Mouse (Mus musculus) gastrocnemius, postnatal 14 days (tissue): Measurements from ENCODE around the gene Tmem123. TPM values are rescaled to one million over a fixed set of nuclear protein-coding genes. Genes with fewer than 3 reads are reported as not detected.

Source experiments
- DNase-seq: peaks from one replicate; pipeline ENCODE4 v3.0.0; 2021; ENCODE audit warnings: mixed read lengths
- intact Hi-C: fragments of 180-260 bp; cut with DNase I; formaldehyde crosslinking; loops from one replicate; pipeline ENCODE4 v1.15.1; 2025; ENCODE audit warnings: low total_unique reads
- total RNA-seq, 2 experiments: library from RNA; stranded (reverse); gene quantifications; 2 replicates each; pipeline ENCODE4 v1.2.3; 2021

Gene Tmem123
- total RNA-seq, 2 experiments from 2014 or later, result 23.1 to 26.7 TPM

GRCm38 (mm10) chr9:7772773-7773454 is 9.1 kb downstream of the Tmem123 start:
- intact Hi-C loops, result no loop called here
- no peak for DNase-seq

DNA sequence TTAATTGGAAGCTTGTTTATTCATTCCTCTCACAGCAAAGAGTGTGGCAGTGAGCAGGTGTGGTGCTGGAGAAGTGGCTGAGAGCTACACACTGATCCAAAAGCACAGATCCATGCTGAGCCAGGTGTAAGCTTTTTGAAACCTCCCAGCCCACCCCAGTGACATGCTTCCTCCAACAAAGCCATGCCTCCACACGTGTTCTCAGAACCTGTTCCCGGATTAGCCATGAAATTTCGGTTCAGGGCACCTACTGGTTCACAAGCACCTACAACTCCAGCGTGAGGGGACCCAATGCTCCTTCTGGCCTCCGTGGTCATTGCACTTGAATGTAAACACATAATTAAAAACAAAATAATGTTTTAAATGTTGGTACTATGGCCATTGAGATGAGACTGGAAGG is 9.8 kb downstream of the Tmem123 start:
- DNase-seq, result no peak
- intact Hi-C loops, result no loop called here

GRCm38 (mm10) chr9:7774538-7774937 is 10.7 kb downstream of the Tmem123 start:
- DNase-seq, result no peak
- intact Hi-C loops, result no loop called here

GRCm38 (mm10) chr9:7775011-7775410 is 11.2 kb downstream of the Tmem123 start:
- intact Hi-C loops, result no loop called here
- no peak for DNase-seq

DNA sequence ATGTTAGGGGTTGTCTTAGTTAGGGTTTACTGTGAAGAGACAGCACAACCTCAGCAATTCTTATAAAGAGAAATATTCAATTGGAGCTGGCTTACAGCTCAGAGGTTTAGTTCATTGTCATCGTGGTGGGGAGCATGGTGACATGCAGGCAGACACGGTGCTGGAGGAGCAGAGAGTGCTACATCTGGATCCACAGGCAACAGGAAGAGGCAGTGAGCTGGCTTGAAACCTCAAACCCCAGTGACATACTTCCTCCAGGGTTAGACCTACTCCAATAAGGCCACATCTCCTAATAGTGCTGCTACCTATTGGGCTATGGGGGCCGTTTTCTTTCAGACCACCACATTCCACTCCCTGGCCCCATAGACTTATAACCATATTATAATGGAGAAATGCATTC is 12.1 kb downstream of the Tmem123 start:
- DNase-seq, result no peak
- intact Hi-C loops, result no loop called here

GRCm38 (mm10) chr9:7776940-7777339 is 13.1 kb downstream of the Tmem123 start:
- no peak for DNase-seq
- intact Hi-C loops, result no loop called here

DNA sequence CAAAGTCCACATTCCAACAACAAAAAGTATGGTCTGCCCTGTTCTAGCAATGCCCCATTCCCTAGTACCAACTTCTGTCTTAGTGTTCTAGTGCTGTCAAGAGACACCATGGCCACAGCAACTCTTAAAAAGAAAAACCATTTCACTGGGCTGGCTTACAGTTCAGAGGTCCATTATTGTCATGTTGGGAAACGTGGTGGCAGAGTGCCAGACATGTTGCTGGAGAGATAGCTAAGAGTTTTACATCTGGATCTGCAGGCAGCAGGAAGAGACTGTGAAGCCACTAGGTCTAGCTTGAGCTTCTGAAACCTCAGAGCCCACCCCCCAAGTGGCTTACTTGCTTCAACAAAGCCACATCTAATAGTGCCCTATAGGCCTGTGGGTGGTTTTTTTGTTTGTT is 13.8 kb downstream of the Tmem123 start:
- no peak for DNase-seq
- intact Hi-C loops, result no loop called here

DNA sequence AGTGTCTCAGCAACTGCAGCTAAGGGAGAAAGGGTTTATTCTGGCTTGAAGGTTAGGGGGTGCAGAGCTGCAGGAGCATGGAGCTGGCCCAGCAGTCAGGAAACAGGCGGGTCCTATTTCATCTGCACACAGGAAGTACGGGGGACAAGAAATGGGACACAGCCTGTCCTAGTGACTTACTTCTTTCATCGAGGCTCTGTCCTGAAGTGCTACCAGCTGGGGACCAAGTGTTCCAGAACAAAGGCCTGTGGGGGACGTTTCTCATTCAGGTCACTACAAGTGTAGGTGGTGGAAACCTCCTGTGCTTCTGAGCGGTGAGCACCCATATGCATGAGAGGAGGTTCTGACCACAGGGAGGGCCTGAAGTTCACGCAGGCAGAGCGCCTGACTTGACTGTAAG is 14.9 kb downstream of the Tmem123 start:
- no peak for DNase-seq
- intact Hi-C loops, result no loop called here

- intact Hi-C loops, result no loop called here
- no peak for DNase-seq
Measured at GRCm38 (mm10) chr9:7779786-7780185, 15.9 kb downstream of the Tmem123 start.

- no peak for DNase-seq
- intact Hi-C loops, result no loop called here
Measured at GRCm38 (mm10) chr9:7780250-7781150, 16.7 kb downstream of the Tmem123 start.

DNA sequence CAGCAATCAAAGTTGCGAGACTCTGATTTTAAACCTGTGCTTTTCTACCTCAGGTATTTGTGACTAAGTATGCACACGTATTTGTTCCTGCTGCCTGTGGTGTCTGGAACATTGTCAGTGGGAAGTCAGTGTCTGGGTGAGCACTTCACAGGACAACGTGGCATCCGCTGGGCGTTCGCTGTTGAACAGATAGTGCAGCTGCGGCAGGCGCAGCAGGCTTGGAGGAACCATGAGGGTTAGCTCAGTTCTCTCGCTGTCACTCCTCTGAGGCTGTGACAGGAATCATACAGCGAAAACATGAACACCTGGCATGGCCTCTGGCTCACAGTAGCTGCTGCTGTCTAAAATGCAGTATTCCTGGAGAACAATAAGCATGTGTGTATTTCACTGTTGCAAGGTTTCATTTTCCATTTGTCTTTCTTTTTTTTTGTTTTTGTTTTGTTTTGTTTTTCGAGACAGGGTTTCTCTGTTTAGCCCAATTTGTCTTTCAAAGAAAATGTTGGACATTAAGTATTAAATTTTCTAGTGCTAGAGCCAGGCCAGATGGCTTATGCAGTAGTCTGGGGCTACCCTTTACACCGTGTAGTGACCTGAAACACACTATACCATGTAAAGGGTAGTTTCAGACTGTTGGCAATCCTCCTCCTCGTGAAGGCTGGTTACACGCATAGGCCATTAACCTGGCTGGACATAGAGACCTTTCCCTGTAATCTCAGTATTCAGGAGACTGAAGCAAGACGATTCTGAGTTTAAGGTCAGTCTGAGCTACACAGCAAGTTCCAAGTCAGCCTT is 20.2 kb downstream of the Tmem123 start:
- intact Hi-C loops, result no loop called here
- no peak for DNase-seq

DNA sequence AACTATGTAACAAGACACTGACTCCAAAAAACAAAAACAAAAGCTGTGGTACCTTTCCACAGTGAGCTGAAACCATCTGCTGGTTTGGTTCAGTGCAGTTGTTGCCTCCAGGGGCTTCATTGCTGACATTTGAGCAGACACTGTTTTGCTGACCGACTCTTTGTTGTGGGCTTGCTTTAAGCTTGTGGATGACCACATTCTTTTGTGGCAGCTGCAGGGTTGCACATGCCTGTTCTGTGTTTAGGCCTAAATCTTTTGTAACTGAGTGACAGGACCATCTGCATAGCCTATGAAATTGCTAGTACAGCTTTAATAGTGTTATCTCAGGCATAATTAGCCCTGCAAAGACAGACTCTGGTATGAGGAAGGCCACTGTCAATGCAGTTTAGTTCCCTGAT is 20.8 kb downstream of the Tmem123 start:
- intact Hi-C loops, result no loop called here
- no peak for DNase-seq

- no peak for DNase-seq
- intact Hi-C loops, result no loop called here
Measured at GRCm38 (mm10) chr9:7785396-7785795, 21.6 kb downstream of the Tmem123 start.

DNA sequence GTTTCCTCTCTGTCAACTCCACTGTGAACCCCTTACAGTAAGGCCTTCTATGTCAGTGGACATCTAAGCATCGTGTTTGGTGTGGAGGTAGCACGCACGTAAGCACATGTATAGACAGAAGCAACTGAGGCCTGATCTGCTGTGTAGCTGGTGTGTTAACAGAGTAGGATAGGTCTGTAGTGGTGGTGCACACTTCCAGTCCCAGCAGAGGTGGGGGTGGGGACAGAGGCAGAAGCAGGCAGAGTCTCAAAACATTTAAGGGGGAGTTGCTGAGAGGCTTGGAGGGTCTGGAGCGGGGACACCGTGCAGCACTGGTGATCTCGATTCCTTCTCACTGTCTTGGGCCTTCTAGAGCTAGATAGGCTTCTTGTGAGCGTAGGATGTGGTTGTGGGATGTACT is 22.2 kb downstream of the Tmem123 start:
- intact Hi-C loops, result no loop called here
- no peak for DNase-seq

GRCm38 (mm10) chr9:7788411-7788810 is 24.6 kb downstream of the Tmem123 start:
- intact Hi-C loops, result no loop called here
- no peak for DNase-seq

- intact Hi-C loops, result no loop called here
- DNase-seq, result no peak
Measured at GRCm38 (mm10) chr9:7789764-7790575, 26.1 kb downstream of the Tmem123 start.

GRCm38 (mm10) chr9:7790580-7791084 is 26.8 kb downstream of the Tmem123 start:
- intact Hi-C loops, result no loop called here
- no peak for DNase-seq

GRCm38 (mm10) chr9:7793561-7793960 is 29.7 kb downstream of the Tmem123 start:
- intact Hi-C loops, result no loop called here
- no peak for DNase-seq

DNA sequence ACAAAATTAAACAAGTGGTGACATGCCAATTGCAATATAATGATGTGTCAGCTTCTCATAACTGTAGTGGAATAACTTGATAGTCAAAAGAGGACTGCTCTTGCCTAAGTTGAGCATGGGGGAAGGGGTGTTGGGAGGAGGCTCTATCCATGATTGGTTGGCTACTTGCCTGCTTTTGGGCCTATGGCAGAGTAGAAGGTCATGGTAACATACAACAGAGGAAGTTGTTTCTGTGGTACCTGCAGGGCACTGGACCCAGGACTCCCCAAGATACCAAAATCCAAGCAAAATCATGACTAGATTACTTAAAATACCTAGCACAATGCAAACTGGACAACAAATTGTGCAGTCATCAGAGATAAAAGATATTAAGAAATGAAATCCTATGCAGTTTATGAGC is 31.7 kb downstream of the Tmem123 start:
- no peak for DNase-seq
- intact Hi-C loops, result no loop called here
